Mouse (Mus musculus) lung, embryonic 16.5 days (tissue): ENCODE data around the gene Zfp710. TPM values are rescaled to one million over a fixed set of nuclear protein-coding genes. Genes with fewer than 3 reads are reported as not detected.

Experiments used
- ATAC-seq: fragments of 200-750 bp; cut with Nextera tagmentation; 2 replicates; pipeline ENCODE4 v1.8.0; 2017; ENCODE audit warnings: low read depth, mild to moderate bottlenecking, moderate library complexity
- H3K27ac ChIP-seq: fragments of 300-500 bp; sonication (generic); 2 replicates; pipeline ENCODE4 v1.5.1; 2014; ENCODE audit warnings: mild to moderate bottlenecking, control low read depth, low read length
- H3K27me3 ChIP-seq: fragments of 300-500 bp; sonication (generic); 2 replicates; pipeline ENCODE4 v1.6.1; 2014; ENCODE audit warnings: low read depth, low read length, mixed read lengths; ENCODE audit not compliant: control insufficient read depth, insufficient read depth
- H3K36me3 ChIP-seq: fragments of 300-500 bp; sonication (generic); 2 replicates; pipeline ENCODE4 v1.6.1; 2014; ENCODE audit warnings: low read length; ENCODE audit not compliant: control insufficient read depth, insufficient read depth
- H3K4me1 ChIP-seq: fragments of 300-500 bp; sonication (generic); replicated peaks from 2 replicates; pipeline ENCODE4 v1.6.1; 2014; ENCODE audit warnings: low read length, mixed read lengths; ENCODE audit not compliant: control insufficient read depth, insufficient read depth
- H3K4me2 ChIP-seq: fragments of 300-500 bp; sonication (generic); 2 replicates; pipeline ENCODE4 v1.6.1; 2014; ENCODE audit warnings: low read depth, low read length, control low read depth
- H3K4me3 ChIP-seq: fragments of 300-500 bp; sonication (generic); 2 replicates; pipeline ENCODE4 v1.5.1; 2014; ENCODE audit warnings: mild to moderate bottlenecking, low read length, control low read depth
- H3K9ac ChIP-seq: fragments of 300-500 bp; sonication (generic); 2 replicates; pipeline ENCODE4 v1.6.1; 2014; ENCODE audit warnings: low read length, control low read depth
- H3K9me3 ChIP-seq: fragments of 300-500 bp; sonication (generic); 2 replicates; pipeline ENCODE4 v1.6.1; 2016; ENCODE audit warnings: low read length; ENCODE audit not compliant: control insufficient read depth
- WGBS: fragments of 180-500 bp; shearing (Covaris S2); extraction: QIAGEN DNeasy Blood & Tissue Kit; methylation state at CpG from one replicate; pipeline ENCODE4 v1.1.7; 2014; 5-methylcytosine and 5-hydroxymethylcytosine counted together
- polyA plus RNA-seq: library from polyadenylated mRNA; unstranded; fragments of >200 nt; fragmentation: Nextera tagmentation; extraction: Ambion mirVana; gene quantifications from 2 replicates; pipeline ENCODE4 v1.2.1, GENCODE M21; 2015

Gene Zfp710
- polyA plus RNA-seq, 1 experiment from 2014 or later = 18.6 TPM

- WGBS = 89% methylated on average over 9 of the region's 9 CpGs
- Histone ChIP-seq H3K9me3 (no peaks in the 10 kb centered on the region), H3K36me3 (no peaks in the 10 kb centered on the region), H3K4me3 (no peak overlapping the region), H3K9ac (no peak overlapping the region), H3K27ac (no peak overlapping the region), H3K4me2 (no peak overlapping the region), H3K4me1 (peaks cover 58% of the 10 kb centered on the region), H3K27me3 (no peaks in the 10 kb centered on the region)
- no peak for ATAC-seq
Observed at GRCm38 (mm10) chr7:80071209-80071608, 46.6 kb downstream of the Zfp710 start.

DNA sequence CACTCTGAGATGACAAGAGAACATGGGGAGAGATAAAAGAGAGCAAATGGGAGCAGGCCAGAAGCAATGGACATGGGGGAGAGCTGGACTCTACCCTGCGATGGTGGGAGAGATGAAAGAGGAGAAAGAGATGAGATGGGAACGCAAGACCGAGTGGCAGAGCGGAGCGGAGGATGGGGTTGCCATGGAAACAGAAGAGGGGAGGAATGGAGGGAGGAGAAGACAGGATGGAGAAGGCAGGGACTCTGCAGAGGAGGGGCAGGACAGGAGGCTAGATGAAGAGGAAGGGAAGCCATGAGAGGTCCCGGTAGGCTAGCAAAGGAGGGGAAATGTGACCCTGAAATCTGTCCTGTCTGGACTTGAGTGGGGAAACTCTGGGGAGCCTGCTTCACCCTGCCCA lies 47.7 kb downstream of the Zfp710 start:
- Histone ChIP-seq H3K4me2 (no peak overlapping the region), H3K4me1 (peaks cover 62% of the 10 kb centered on the region), H3K9ac (no peak overlapping the region), H3K36me3 (no peaks in the 10 kb centered on the region), H3K27ac (no peak overlapping the region), H3K4me3 (no peak overlapping the region), H3K27me3 (no peaks in the 10 kb centered on the region), H3K9me3 (no peaks in the 10 kb centered on the region)
- WGBS = 62% methylated on average over 6 of the region's 6 CpGs
- ATAC-seq = no peak

GRCm38 (mm10) chr7:80073506-80073905 lies 48.9 kb downstream of the Zfp710 start:
- H3K9ac ChIP-seq = no peak overlapping the region
- H3K36me3 ChIP-seq = no peaks in the 10 kb centered on the region
- no peak overlapping the region for H3K27ac ChIP-seq
- no peak overlapping the region for H3K4me2 ChIP-seq
- peaks cover 73% of the 10 kb centered on the region for H3K4me1 ChIP-seq
- no peak overlapping the region for H3K4me3 ChIP-seq
- H3K9me3 ChIP-seq = no peaks in the 10 kb centered on the region
- WGBS = 66% methylated on average over 8 of the region's 8 CpGs
- no peak for ATAC-seq
- H3K27me3 ChIP-seq = no peaks in the 10 kb centered on the region

- Histone ChIP-seq H3K36me3 (no peaks in the 10 kb centered on the region), H3K27ac (peak overlapping the region; percentile 86), H3K4me2 (peak overlapping the region; percentile 26), H3K27me3 (no peaks in the 10 kb centered on the region), H3K9ac (peak overlapping the region; percentile 12), H3K4me3 (no peak overlapping the region), H3K4me1 (peaks cover 69% of the 10 kb centered on the region), H3K9me3 (no peaks in the 10 kb centered on the region)
- 31% methylated on average over 5 of the region's 5 CpGs for WGBS
- ATAC-seq = peak; percentile 79
Observed at GRCm38 (mm10) chr7:80074921-80075441, 50.4 kb downstream of the Zfp710 start.

DNA sequence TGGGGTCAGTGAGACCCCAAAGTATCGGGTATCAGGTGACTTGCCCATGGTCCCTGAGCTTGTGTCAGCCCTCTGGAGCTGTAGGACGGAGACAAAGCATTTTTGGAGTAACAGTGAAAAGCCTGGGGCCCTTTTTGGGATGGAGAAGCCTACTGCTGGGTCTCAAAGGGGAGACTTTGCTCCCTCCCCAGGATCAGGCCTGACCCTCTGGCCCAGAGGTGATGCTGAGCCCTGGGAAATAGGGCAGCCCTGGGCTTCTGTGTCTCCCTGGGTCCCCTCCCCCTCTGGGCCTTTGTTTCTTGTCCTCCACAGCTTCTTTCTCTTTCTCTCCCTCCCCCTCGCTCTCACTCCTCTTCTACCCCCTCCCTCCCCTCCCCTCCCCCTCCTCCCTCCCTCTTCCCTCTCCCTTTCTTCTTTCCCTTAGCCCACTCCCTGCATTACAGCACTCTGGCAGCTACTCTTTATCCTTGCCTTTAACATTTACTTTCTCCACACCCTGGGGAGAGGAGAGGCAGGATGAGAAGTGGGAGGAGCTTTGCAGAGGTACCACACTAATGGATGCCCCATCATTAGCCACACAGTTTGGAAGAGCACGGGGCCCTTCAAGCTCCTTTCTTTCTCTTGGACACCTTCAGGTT lies 51.5 kb downstream of the Zfp710 start:
- Histone ChIP-seq H3K4me2 (no peak overlapping the region), H3K9ac (no peak overlapping the region), H3K27me3 (no peaks in the 10 kb centered on the region), H3K4me3 (no peak overlapping the region), H3K36me3 (no peaks in the 10 kb centered on the region), H3K4me1 (peaks cover 60% of the 10 kb centered on the region), H3K9me3 (no peaks in the 10 kb centered on the region), H3K27ac (peak overlapping the region; percentile 86)
- no peak for ATAC-seq
- 46% methylated on average over 4 of the region's 4 CpGs for WGBS

GRCm38 (mm10) chr7:80076961-80077716 lies 52.5 kb downstream of the Zfp710 start:
- 69% methylated on average over 6 of the region's 6 CpGs for WGBS
- peak overlapping the region; percentile 80 for H3K27ac ChIP-seq
- no peak overlapping the region for H3K4me3 ChIP-seq
- H3K36me3 ChIP-seq = peaks cover 4% of the 10 kb centered on the region
- no peak overlapping the region for H3K4me2 ChIP-seq
- no peaks in the 10 kb centered on the region for H3K9me3 ChIP-seq
- ATAC-seq = no peak
- no peaks in the 10 kb centered on the region for H3K27me3 ChIP-seq
- no peak overlapping the region; the same call in 1 of the 2 replicates for H3K9ac ChIP-seq
- peaks cover 56% of the 10 kb centered on the region for H3K4me1 ChIP-seq

DNA sequence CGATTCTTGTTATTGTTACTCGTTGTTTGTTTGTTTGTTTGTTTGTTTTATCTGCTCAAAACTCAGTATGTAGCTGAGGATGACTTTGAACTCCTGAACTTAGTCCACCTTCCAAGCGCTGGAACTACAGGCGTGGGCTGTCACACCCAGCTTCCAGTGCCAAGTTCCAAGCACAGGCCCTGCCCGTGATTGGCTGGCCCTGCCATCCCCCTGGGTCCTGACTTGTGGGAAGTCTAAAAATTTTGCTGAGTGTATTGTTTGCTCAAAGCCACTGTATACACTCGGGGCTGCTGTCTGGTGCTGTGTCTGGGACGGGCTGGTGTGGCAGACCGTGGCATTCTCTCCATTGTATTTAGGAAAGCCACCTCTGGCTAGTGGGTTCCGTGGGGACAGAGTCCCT lies 53.2 kb downstream of the Zfp710 start:
- 0 out of 2 replicates have a peak, but pooled peaks have one; percentile 3 for ATAC-seq
- Histone ChIP-seq H3K27ac (peak overlapping the region; percentile 80), H3K9me3 (no peaks in the 10 kb centered on the region), H3K4me3 (no peak overlapping the region), H3K36me3 (peaks cover 11% of the 10 kb centered on the region), H3K4me1 (peaks cover 56% of the 10 kb centered on the region), H3K27me3 (no peaks in the 10 kb centered on the region), H3K9ac (no peak overlapping the region), H3K4me2 (no peak overlapping the region)
- 32% methylated on average over 9 of the region's 9 CpGs for WGBS

GRCm38 (mm10) chr7:80078792-80079301 lies 54.2 kb downstream of the Zfp710 start:
- ATAC-seq = peak; percentile 64
- 16% methylated on average over 13 of the region's 14 CpGs for WGBS
- Histone ChIP-seq H3K4me2 (peak overlapping the region; percentile 4; the same call in 1 of the 2 replicates), H3K4me1 (peaks cover 50% of the 10 kb centered on the region), H3K4me3 (no peak overlapping the region), H3K9ac (0 out of 2 replicates have a peak overlapping the region, but pooled peaks have one; percentile 11), H3K36me3 (peaks cover 11% of the 10 kb centered on the region), H3K9me3 (no peaks in the 10 kb centered on the region), H3K27me3 (no peaks in the 10 kb centered on the region), H3K27ac (peak overlapping the region; percentile 80)
